Mouse (Mus musculus) hindbrain, embryonic 16.5 days (tissue): ENCODE results near the gene Dennd2c. TPM values are rescaled to one million over a fixed set of nuclear protein-coding genes. Genes with fewer than 3 reads are reported as not detected.
A peak's percentile ranks its signal among the peaks of the same experiment; 100 is the strongest.
"Not testable (repeated sequence)": the region's sequence is repeated elsewhere in the genome, so short reads cannot be mapped to it uniquely, and the experiment has no call there.

Experiments used
- ATAC-seq: fragments of 200-750 bp; cut with Nextera tagmentation; 2 replicates; pipeline ENCODE4 v1.8.0; 2017; ENCODE audit warnings: moderate TSS enrichment, moderate library complexity
- H3K27ac ChIP-seq: fragments of 300-500 bp; sonication (generic); 2 replicates; pipeline ENCODE4 v1.5.1; 2014; ENCODE audit warnings: low read depth, mild to moderate bottlenecking, control low read depth, low read length, moderate library complexity
- H3K27me3 ChIP-seq: fragments of 300-500 bp; sonication (generic); replicated peaks from 2 replicates; pipeline ENCODE4 v1.6.1; 2014; ENCODE audit warnings: low read length; ENCODE audit not compliant: control insufficient read depth, insufficient read depth
- H3K36me3 ChIP-seq: fragments of 300-500 bp; sonication (generic); 2 replicates; pipeline ENCODE4 v1.6.1; 2014; ENCODE audit warnings: mild to moderate bottlenecking, low read length, moderate library complexity, mixed read lengths; ENCODE audit not compliant: control insufficient read depth, insufficient read depth
- H3K4me1 ChIP-seq: fragments of 300-500 bp; sonication (generic); 2 replicates; pipeline ENCODE4 v1.6.1; 2014; ENCODE audit warnings: low read depth, low read length; ENCODE audit not compliant: control insufficient read depth, insufficient read depth
- H3K4me2 ChIP-seq: fragments of 300-500 bp; sonication (generic); 2 replicates; pipeline ENCODE4 v1.6.1; 2014; ENCODE audit warnings: mild to moderate bottlenecking, low read length, control low read depth, moderate library complexity
- H3K4me3 ChIP-seq: fragments of 300-500 bp; sonication (generic); 2 replicates; pipeline ENCODE4 v1.5.1; 2014; ENCODE audit warnings: mild to moderate bottlenecking, low read length, control low read depth, moderate library complexity
- H3K9ac ChIP-seq: fragments of 300-500 bp; sonication (generic); 2 replicates; pipeline ENCODE4 v1.6.1; 2014; ENCODE audit warnings: low read depth, mild to moderate bottlenecking, control low read depth, low read length, moderate library complexity
- H3K9me3 ChIP-seq: fragments of 300-500 bp; sonication (generic); 2 replicates; pipeline ENCODE4 v1.6.1; 2014; ENCODE audit warnings: mild to moderate bottlenecking, low read length, moderate library complexity; ENCODE audit not compliant: control insufficient read depth
- whole genome bisulfite sequencing: fragments of 180-500 bp; shearing (Covaris S2); extraction: QIAGEN DNeasy Blood & Tissue Kit; methylation state at CpG from one replicate; pipeline ENCODE4 v1.1.7; 2014; 5-methylcytosine and 5-hydroxymethylcytosine counted together
- polyA plus RNA-seq: library from polyadenylated mRNA; unstranded; fragments of >200 nt; fragmentation: Nextera tagmentation; extraction: Ambion mirVana; gene quantifications from 2 replicates; pipeline ENCODE4 v1.2.1, GENCODE M21; 2015

Dennd2c gene
- polyA plus RNA-seq, 1 experiment from 2014 or later, result 1.0 TPM

- H3K9me3 ChIP-seq, result no peaks in the 10 kb centered on the region
- H3K9ac ChIP-seq, result no peak overlapping the region
- no peaks in the 10 kb centered on the region for H3K36me3 ChIP-seq
- H3K27me3 ChIP-seq, result no peaks in the 10 kb centered on the region
- no peaks in the 10 kb centered on the region for H3K4me1 ChIP-seq
- H3K27ac ChIP-seq, result no peak overlapping the region
- no peak overlapping the region for H3K4me2 ChIP-seq
- no peak for ATAC-seq
- 85% methylated on average over 8 of the region's 8 CpGs for whole genome bisulfite sequencing
- H3K4me3 ChIP-seq, result no peak overlapping the region
Measured at GRCm38 (mm10) chr3:103129367-103130159, 27.2 kb downstream of the Dennd2c start.

GRCm38 (mm10) chr3:103130236-103130751 lies 27.9 kb downstream of the Dennd2c start:
- 0 out of 2 replicates have a peak overlapping the region, but pooled peaks have one; percentile 6 for H3K27ac ChIP-seq
- no peaks in the 10 kb centered on the region for H3K4me1 ChIP-seq
- ATAC-seq, result peak; percentile 81; the same call in 1 of the 2 replicates
- H3K4me3 ChIP-seq, result no peak overlapping the region
- H3K36me3 ChIP-seq, result no peaks in the 10 kb centered on the region
- no peak overlapping the region; the same call in 1 of the 2 replicates for H3K4me2 ChIP-seq
- WGBS, result 46% methylated on average over 6 of the region's 6 CpGs
- no peak overlapping the region for H3K9ac ChIP-seq
- no peaks in the 10 kb centered on the region for H3K27me3 ChIP-seq
- H3K9me3 ChIP-seq, result no peaks in the 10 kb centered on the region

GRCm38 (mm10) chr3:103133098-103133497 lies 30.7 kb downstream of the Dennd2c start:
- no peak overlapping the region for H3K4me3 ChIP-seq
- 92% methylated on average over 10 of the region's 10 CpGs for WGBS
- H3K27me3 ChIP-seq, result no peaks in the 10 kb centered on the region
- H3K4me1 ChIP-seq, result no peaks in the 10 kb centered on the region
- no peak overlapping the region for H3K27ac ChIP-seq
- H3K4me2 ChIP-seq, result no peak overlapping the region
- H3K36me3 ChIP-seq, result no peaks in the 10 kb centered on the region
- no peaks in the 10 kb centered on the region for H3K9me3 ChIP-seq
- no peak overlapping the region for H3K9ac ChIP-seq
- ATAC-seq, result no peak

GRCm38 (mm10) chr3:103136414-103137077 lies 34.1 kb downstream of the Dennd2c start:
- Histone ChIP-seq H3K4me3 (no peak overlapping the region), H3K4me1 (no peaks in the 10 kb centered on the region), H3K27ac (no peak overlapping the region), H3K4me2 (no peak overlapping the region), H3K27me3 (no peaks in the 10 kb centered on the region), H3K9me3 (no peaks in the 10 kb centered on the region), H3K36me3 (no peaks in the 10 kb centered on the region), H3K9ac (no peak overlapping the region)
- ATAC-seq, result no peak
- WGBS, result 79% methylated on average over 4 of the region's 4 CpGs

GRCm38 (mm10) chr3:103139047-103139446 lies 36.6 kb downstream of the Dennd2c start:
- Histone ChIP-seq H3K36me3 (no peaks in the 10 kb centered on the region), H3K4me1 (no peaks in the 10 kb centered on the region), H3K9ac (no peak overlapping the region), H3K9me3 (no peaks in the 10 kb centered on the region), H3K4me3 (no peak overlapping the region), H3K27ac (no peak overlapping the region), H3K27me3 (no peaks in the 10 kb centered on the region), H3K4me2 (no peak overlapping the region)
- 76% methylated on average over 8 of the region's 8 CpGs for WGBS
- no peak for ATAC-seq

- H3K4me1 ChIP-seq, H3K4me2 ChIP-seq, H3K9ac ChIP-seq, H3K27me3 ChIP-seq, H3K9me3 ChIP-seq, H3K4me3 ChIP-seq, ATAC-seq, H3K27ac ChIP-seq, H3K36me3 ChIP-seq: not testable (repeated sequence)
- 77% methylated on average over 11 of the region's 11 CpGs for WGBS
Measured at GRCm38 (mm10) chr3:103140095-103140838, 37.9 kb downstream of the Dennd2c start.

GRCm38 (mm10) chr3:103141287-103141686 lies 38.9 kb downstream of the Dennd2c start:
- no peak overlapping the region for H3K27ac ChIP-seq
- WGBS, result 85% methylated on average over 11 of the region's 11 CpGs
- H3K27me3 ChIP-seq, result no peaks in the 10 kb centered on the region
- H3K4me2 ChIP-seq, result no peak overlapping the region
- no peak overlapping the region for H3K9ac ChIP-seq
- ATAC-seq, result no peak
- no peak overlapping the region for H3K4me3 ChIP-seq
- no peaks in the 10 kb centered on the region for H3K4me1 ChIP-seq
- no peaks in the 10 kb centered on the region for H3K9me3 ChIP-seq
- no peaks in the 10 kb centered on the region for H3K36me3 ChIP-seq

GRCm38 (mm10) chr3:103142366-103142765 lies 40.0 kb downstream of the Dennd2c start:
- Histone ChIP-seq H3K4me2 (no peak overlapping the region), H3K4me1 (no peaks in the 10 kb centered on the region; the same call in 1 of the 2 replicates), H3K27ac (no peak overlapping the region), H3K9me3 (no peaks in the 10 kb centered on the region), H3K27me3 (no peaks in the 10 kb centered on the region), H3K4me3 (no peak overlapping the region), H3K36me3 (no peaks in the 10 kb centered on the region), H3K9ac (no peak overlapping the region)
- 90% methylated on average over 10 of the region's 10 CpGs for WGBS
- no peak for ATAC-seq

- no peaks in the 10 kb centered on the region; the same call in 1 of the 2 replicates for H3K4me1 ChIP-seq
- no peak overlapping the region for H3K4me2 ChIP-seq
- H3K9ac ChIP-seq, result no peak overlapping the region
- no peaks in the 10 kb centered on the region for H3K36me3 ChIP-seq
- no peaks in the 10 kb centered on the region for H3K9me3 ChIP-seq
- WGBS, result 76% methylated on average over 2 of the region's 2 CpGs
- no peak overlapping the region for H3K27ac ChIP-seq
- no peak overlapping the region for H3K4me3 ChIP-seq
- H3K27me3 ChIP-seq, result no peaks in the 10 kb centered on the region
- ATAC-seq, result no peak
Measured at GRCm38 (mm10) chr3:103145336-103145735, 42.9 kb downstream of the Dennd2c start.
